Mouse (Mus musculus) limb, embryonic 10.5 days (tissue): ENCODE measurements around the gene Nsmce4a. TPM values are rescaled to one million over a fixed set of nuclear protein-coding genes. Genes with fewer than 3 reads are reported as not detected.
"Not testable (repeated sequence)": the region's sequence is repeated elsewhere in the genome, so short reads cannot be mapped to it uniquely, and the experiment has no call there.

Source experiments
- DNase-seq: peaks from one replicate; pipeline ENCODE4 v3.0.0-alpha.2; 2017; ENCODE audit warnings: low spot score
- H3K27ac ChIP-seq: fragments of 300-500 bp; sonication (generic); 2 replicates; pipeline ENCODE4 v1.5.1; 2016; ENCODE audit warnings: mild to moderate bottlenecking
- H3K27me3 ChIP-seq: fragments of 300-500 bp; sonication (generic); 2 replicates; pipeline ENCODE4 v1.6.1; 2016; ENCODE audit warnings: low read depth, mild to moderate bottlenecking; ENCODE audit not compliant: poor library complexity, severe bottlenecking
- H3K36me3 ChIP-seq: fragments of 300-500 bp; sonication (generic); 2 replicates; pipeline ENCODE4 v1.6.1; 2016; ENCODE audit warnings: mild to moderate bottlenecking, moderate library complexity
- H3K4me1 ChIP-seq: fragments of 300-500 bp; sonication (generic); 2 replicates; pipeline ENCODE4 v1.6.1; 2016
- H3K4me3 ChIP-seq: fragments of 300-500 bp; sonication (generic); 2 replicates; pipeline ENCODE4 v1.5.1; 2016; ENCODE audit warnings: mild to moderate bottlenecking, moderate library complexity
- H3K9me3 ChIP-seq: fragments of 300-500 bp; sonication (generic); replicated peaks from 2 replicates; pipeline ENCODE4 v1.6.1; 2016; ENCODE audit warnings: mild to moderate bottlenecking
- WGBS: fragments of 180-500 bp; shearing (Covaris S2); methylation state at CpG from one replicate; pipeline ENCODE4 v1.1.7; 2016; 5-methylcytosine and 5-hydroxymethylcytosine counted together
- polyA plus RNA-seq: library from polyadenylated mRNA; unstranded; fragments of >200 nt; fragmentation: Nextera tagmentation; extraction: Ambion mirVana; gene quantifications from 2 replicates; pipeline ENCODE4 v1.2.1, GENCODE M21; 2016

Nsmce4a gene
- polyA plus RNA-seq, 1 experiment from 2014 or later: 199 TPM

DNA sequence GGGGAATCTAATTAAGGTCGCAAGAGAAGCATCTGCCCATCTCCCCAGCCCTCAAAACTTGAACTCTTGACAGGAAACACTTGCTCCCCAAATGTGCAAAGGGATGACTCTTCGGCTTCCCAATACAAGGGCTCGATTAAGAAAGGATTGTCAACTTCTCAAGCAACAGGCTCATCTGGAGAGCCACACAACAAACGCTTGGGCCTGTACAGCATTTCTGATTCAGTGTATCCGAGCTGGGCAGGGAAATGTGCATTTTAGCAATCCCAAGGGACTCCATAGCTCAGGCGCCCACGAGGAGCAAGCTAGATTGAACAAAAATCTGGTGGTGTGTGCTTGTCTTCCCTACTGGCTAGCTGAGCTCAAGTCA, 26.5 kb downstream of the Nsmce4a start:
- no peaks in the 10 kb centered on the region for H3K27me3 ChIP-seq
- H3K27ac ChIP-seq: peak overlapping the region; percentile 97
- H3K4me1 ChIP-seq: peaks cover 13% of the 10 kb centered on the region
- WGBS: 10% methylated on average over 7 of the region's 7 CpGs
- DNase-seq: no peak
- no peaks in the 10 kb centered on the region for H3K9me3 ChIP-seq
- H3K4me3 ChIP-seq: peak overlapping the region; percentile 71
- H3K36me3 ChIP-seq: peaks cover 42% of the 10 kb centered on the region

DNA sequence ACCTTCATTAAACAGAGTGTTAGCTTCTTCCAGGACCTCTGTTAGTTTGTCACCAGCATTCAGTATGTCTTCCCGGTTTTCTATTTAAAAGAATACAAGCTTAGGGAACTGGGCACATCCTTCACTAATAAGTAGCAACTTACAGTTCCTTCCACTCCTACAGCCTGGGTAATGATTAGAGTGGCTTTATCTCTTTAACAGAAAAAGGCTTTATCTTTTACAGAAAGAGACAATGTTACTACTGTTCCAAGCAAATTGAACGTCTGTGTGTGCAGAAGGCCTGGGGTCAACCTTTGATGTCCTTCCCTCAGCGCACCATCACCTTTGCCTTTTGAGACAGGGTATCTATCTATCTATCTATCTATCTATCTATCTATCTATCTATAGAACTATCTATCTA, 27.0 kb downstream of the Nsmce4a start:
- Histone ChIP-seq H3K36me3 (peaks cover 47% of the 10 kb centered on the region), H3K27ac (peak overlapping the region; percentile 97)
- WGBS: 60% methylated on average over 3 of the region's 3 CpGs

GRCm38 (mm10) chr7:130545401-130545800, 27.5 kb downstream of the Nsmce4a start:
- H3K27ac ChIP-seq: no peak overlapping the region; the same call in 1 of the 2 replicates
- H3K9me3 ChIP-seq: no peaks in the 10 kb centered on the region
- H3K4me1 ChIP-seq: peaks cover 13% of the 10 kb centered on the region
- DNase-seq: no peak
- peak overlapping the region; percentile 71 for H3K4me3 ChIP-seq
- peaks cover 51% of the 10 kb centered on the region for H3K36me3 ChIP-seq
- 93% methylated on average over 5 of the region's 5 CpGs for WGBS
- H3K27me3 ChIP-seq: no peaks in the 10 kb centered on the region

More for the DNA sequence above, 27.0 kb downstream of the Nsmce4a start:
- Histone ChIP-seq H3K4me3 (peak overlapping the region; percentile 71), H3K4me1 (peaks cover 13% of the 10 kb centered on the region), H3K27me3 (no peaks in the 10 kb centered on the region), H3K9me3 (no peaks in the 10 kb centered on the region)
- no peak for DNase-seq

- no peaks in the 10 kb centered on the region for H3K27me3 ChIP-seq
- no peak for DNase-seq
- H3K4me3 ChIP-seq: no peak overlapping the region
- H3K36me3 ChIP-seq: peaks cover 73% of the 10 kb centered on the region
- WGBS: 96% methylated on average over 4 of the region's 4 CpGs
- H3K9me3 ChIP-seq: no peaks in the 10 kb centered on the region
- no peak overlapping the region for H3K27ac ChIP-seq
- H3K4me1 ChIP-seq: peaks cover 13% of the 10 kb centered on the region
Measured at GRCm38 (mm10) chr7:130543181-130543580, 29.7 kb downstream of the Nsmce4a start.

GRCm38 (mm10) chr7:130540176-130540575, 32.7 kb downstream of the Nsmce4a start:
- H3K36me3 ChIP-seq: peaks cover 99% of the 10 kb centered on the region
- no peaks in the 10 kb centered on the region for H3K9me3 ChIP-seq
- H3K27me3 ChIP-seq: no peaks in the 10 kb centered on the region
- WGBS: 90% methylated on average over 7 of the region's 7 CpGs
- H3K27ac ChIP-seq: no peak overlapping the region
- no peak overlapping the region for H3K4me3 ChIP-seq
- H3K4me1 ChIP-seq: no peaks in the 10 kb centered on the region
- DNase-seq: no peak

DNA sequence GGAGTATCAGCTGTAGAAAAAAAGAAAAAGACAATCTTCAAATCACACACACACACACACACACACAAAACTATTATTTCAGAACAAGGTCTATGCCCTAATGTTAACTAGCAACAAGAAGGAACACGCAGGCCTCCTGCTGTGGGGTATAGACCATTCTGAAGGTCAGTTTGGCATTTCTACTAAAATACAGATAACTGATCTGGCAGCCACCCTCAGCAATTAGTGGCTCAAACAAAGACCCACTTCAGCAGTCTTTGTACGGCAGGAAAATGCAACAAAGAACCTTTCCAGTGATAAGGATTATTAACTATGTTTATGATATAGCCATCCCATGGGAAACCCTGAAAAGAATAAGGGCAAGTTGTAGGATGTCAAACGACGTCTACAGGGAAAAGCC, 35.9 kb downstream of the Nsmce4a start:
- Histone ChIP-seq H3K27me3 (no peaks in the 10 kb centered on the region), H3K9me3 (no peaks in the 10 kb centered on the region), H3K27ac (no peak overlapping the region), H3K4me3 (no peak overlapping the region), H3K4me1 (no peaks in the 10 kb centered on the region), H3K36me3 (peaks cover 97% of the 10 kb centered on the region)
- no peak for DNase-seq
- 91% methylated on average over 4 of the region's 4 CpGs for WGBS

DNA sequence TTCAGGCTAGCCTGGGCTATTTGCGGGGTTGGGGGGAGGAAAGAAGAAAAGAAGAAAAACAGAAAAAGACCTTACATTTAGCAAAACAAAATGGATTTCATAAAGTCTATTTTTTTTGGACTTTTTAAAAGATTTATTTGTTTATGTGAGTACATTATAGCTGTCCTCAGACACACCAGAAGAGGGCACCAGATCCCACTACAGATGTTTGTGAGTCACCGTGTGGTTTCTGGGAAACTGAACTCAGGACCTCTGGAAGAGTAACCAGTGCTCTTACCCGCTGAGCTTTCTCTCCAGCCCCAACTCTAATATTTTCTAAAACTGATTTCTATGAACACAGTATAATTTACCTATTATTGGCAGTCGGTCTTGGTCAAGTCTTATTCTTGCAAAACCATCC, 37.7 kb downstream of the Nsmce4a start:
- no peak for DNase-seq
- peaks cover 98% of the 10 kb centered on the region for H3K36me3 ChIP-seq
- H3K27ac ChIP-seq: no peak overlapping the region
- 92% methylated on average over 4 of the region's 4 CpGs for WGBS
- no peaks in the 10 kb centered on the region for H3K4me1 ChIP-seq
- H3K27me3 ChIP-seq: no peaks in the 10 kb centered on the region
- H3K4me3 ChIP-seq: no peak overlapping the region
- H3K9me3 ChIP-seq: no peaks in the 10 kb centered on the region

- Histone ChIP-seq H3K4me1 (no peaks in the 10 kb centered on the region), H3K4me3 (no peak overlapping the region), H3K27ac (no peak overlapping the region), H3K9me3 (no peaks in the 10 kb centered on the region), H3K36me3 (peaks cover 98% of the 10 kb centered on the region), H3K27me3 (no peaks in the 10 kb centered on the region)
- WGBS: 58% methylated on average over 25 of the region's 25 CpGs
- peak; percentile 90 for DNase-seq
Measured at GRCm38 (mm10) chr7:130533316-130534260, 39.3 kb downstream of the Nsmce4a start.

DNA sequence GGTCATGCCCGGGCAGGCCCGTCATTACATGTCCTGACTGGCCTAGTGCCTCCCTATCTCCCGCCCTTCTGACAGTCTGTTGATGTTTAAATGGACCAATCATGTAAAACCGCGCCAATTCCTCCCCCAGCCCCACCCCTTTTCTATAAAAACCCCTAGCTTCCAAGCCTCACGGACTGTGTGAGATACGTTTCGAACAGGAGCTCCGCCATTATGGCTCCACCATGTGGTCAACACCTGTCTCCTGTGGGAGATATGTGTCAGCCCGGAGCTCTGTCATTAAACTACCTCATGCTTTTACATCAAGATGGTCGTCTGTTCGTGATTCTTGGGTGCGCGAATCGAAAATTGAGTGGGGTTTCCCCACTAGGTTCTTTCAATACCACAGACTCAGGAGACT, 41.8 kb downstream of the Nsmce4a start:
- H3K4me1 ChIP-seq, H3K4me3 ChIP-seq, H3K27ac ChIP-seq, H3K9me3 ChIP-seq, H3K27me3 ChIP-seq, DNase-seq: not testable (repeated sequence)
- 98% methylated on average over 15 of the region's 15 CpGs for WGBS
- peaks cover 79% of the 10 kb centered on the region for H3K36me3 ChIP-seq

GRCm38 (mm10) chr7:130527306-130527705, 45.6 kb downstream of the Nsmce4a start:
- no peaks in the 10 kb centered on the region for H3K4me1 ChIP-seq
- no peaks in the 10 kb centered on the region for H3K27me3 ChIP-seq
- H3K4me3 ChIP-seq: no peak overlapping the region
- H3K36me3 ChIP-seq: peaks cover 43% of the 10 kb centered on the region
- no peak for DNase-seq
- 90% methylated on average over 9 of the region's 9 CpGs for WGBS
- no peak overlapping the region for H3K27ac ChIP-seq
- no peaks in the 10 kb centered on the region for H3K9me3 ChIP-seq

- Histone ChIP-seq H3K4me3 (no peak overlapping the region), H3K27ac (no peak overlapping the region), H3K27me3 (no peaks in the 10 kb centered on the region), H3K36me3 (peaks cover 5% of the 10 kb centered on the region; the same call in 1 of the 2 replicates), H3K4me1 (peaks cover 14% of the 10 kb centered on the region), H3K9me3 (no peaks in the 10 kb centered on the region)
- 96% methylated on average over 8 of the region's 8 CpGs for WGBS
- no peak for DNase-seq
Measured at GRCm38 (mm10) chr7:130523451-130523850, 49.5 kb downstream of the Nsmce4a start.

DNA sequence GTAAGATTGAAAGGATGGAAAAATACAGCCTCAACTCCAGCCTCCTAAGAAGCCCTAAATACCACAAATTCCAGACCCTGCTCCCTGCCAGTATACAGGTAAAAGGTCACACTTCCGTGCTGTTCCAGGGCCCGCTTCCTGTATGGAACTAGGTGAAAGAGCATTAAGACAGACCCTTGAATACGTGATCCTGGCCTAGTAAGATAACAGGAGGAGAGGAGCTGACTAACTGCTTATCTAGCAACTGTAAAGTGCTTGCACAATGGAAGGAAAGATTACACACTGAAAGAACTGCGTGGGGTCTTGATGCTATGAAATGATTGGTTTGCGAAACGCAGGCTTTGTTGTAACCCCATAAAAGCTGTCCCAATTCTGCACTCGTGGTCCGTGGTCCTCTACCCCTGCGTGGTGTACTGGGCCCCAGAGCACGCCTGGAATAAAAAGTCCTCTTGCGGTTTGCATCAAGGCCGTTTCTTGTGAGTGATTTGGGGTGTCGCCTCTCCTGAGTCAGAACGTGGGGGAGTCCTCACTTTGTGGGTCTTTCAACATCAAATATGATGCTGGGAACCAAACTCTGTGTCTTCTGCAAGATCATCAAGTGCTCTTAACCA, 52.0 kb downstream of the Nsmce4a start:
- Histone ChIP-seq H3K27ac (peak overlapping the region; percentile 99; the same call in 1 of the 2 replicates), H3K36me3 (no peaks in the 10 kb centered on the region), H3K27me3 (no peaks in the 10 kb centered on the region), H3K9me3 (no peaks in the 10 kb centered on the region), H3K4me1 (peaks cover 18% of the 10 kb centered on the region), H3K4me3 (no peak overlapping the region)
- WGBS: 91% methylated on average over 14 of the region's 14 CpGs
- peak; percentile 33 for DNase-seq

DNA sequence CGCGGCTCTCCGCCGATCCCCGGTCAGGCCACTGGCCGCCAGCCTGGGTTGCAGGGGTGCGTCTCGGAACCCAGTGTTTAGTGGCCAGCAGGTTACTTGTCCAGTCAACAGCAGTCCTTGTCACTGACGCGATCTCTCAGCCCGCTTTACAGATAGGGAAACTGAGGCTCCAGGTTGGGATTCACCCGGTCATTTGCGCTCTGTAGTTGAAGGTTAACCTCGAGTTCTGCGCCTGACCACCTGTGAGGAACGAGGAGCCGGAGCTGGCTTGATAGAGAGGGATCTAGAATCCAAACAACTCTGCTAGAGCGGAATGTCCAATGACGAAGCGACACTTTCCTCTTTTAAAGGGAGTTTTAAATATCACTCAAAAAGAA, 52.9 kb downstream of the Nsmce4a start, which contains the start of gene Ate1:
Gene Ate1, minus strand, starts transcription at position 321 of the 377 bp plus-strand sequence.
- H3K9me3 ChIP-seq: no peaks in the 10 kb centered on the region
- WGBS: 24% methylated on average over 20 of the region's 20 CpGs
- H3K4me1 ChIP-seq: peaks cover 18% of the 10 kb centered on the region
- peaks cover 2% of the 10 kb centered on the region for H3K36me3 ChIP-seq
- H3K4me3 ChIP-seq: peak within 1 kb of the TSS; percentile 76
- H3K27ac ChIP-seq: peak within 1 kb of the TSS; percentile 99
- H3K27me3 ChIP-seq: no peaks in the 10 kb centered on the region
- DNase-seq: no peak
